Mouse (Mus musculus): ENCODE data around the gene Ccdc14. TPM values are rescaled to one million over a fixed set of nuclear protein-coding genes. Genes with fewer than 3 reads are reported as not detected.

Ccdc14 gene
- polyA plus RNA-seq, 1 experiment from 2014 or later, result 2.9 TPM

GRCm38 (mm10) chr16:34658388-34658787, 32.0 kb upstream of the Ccdc14 start:
- Histone ChIP-seq H3K27ac (ENCODE audit: low read length) (no peak overlapping the region), H3K36me3 (ENCODE audit: insufficient read depth, low read length) (no peaks in the 10 kb centered on the region), H3K4me2 (replicated peaks; ENCODE audit: low read depth, low read length) (peak overlapping the region; percentile 48; the same call in 1 of the 2 replicates), H3K9ac (replicated peaks; ENCODE audit: low read depth) (no peak overlapping the region), H3K27me3 (replicated peaks; ENCODE audit: insufficient read depth, low read length) (no peaks in the 10 kb centered on the region), H3K4me1 (ENCODE audit: insufficient read depth, low read depth, low read length) (peaks cover 5% of the 10 kb centered on the region; the same call in 1 of the 2 replicates), H3K4me3 (ENCODE audit: low read depth, low read length) (no peak overlapping the region), H3K9me3 (ENCODE audit: low read length) (no peaks in the 10 kb centered on the region)
- DNase-seq (ENCODE audit: low spot score) (peak; percentile 64), ATAC-seq (peak; percentile 48)
- no peak for TF ChIP-seq EP300 (IDR thresholded peaks at IDR 0.05)
- TF ChIP-seq CTCF (IDR thresholded peaks at IDR 0.05), result no peak
- WGBS, result 47% methylated on average over 11 of the region's 11 CpGs

DNA sequence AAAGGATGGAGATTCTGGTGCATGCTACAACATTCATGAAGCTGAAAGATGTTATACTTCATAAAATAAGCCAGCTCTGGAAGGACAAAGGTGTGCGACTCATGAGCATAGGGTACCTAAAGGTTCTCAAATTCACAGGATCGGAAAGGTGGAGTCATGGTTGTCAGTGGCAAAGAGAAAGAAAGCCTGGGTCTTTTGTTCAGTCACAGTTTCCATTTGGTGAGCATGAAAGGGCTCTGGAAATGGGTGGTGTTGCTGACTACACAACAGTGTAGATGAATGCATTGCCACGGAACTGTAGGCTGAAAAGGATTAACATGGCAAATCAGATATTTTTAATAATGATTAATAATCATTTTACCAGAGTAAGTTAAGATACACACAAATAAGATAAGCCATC, 25.9 kb upstream of the Ccdc14 start:
- no peak overlapping the region for H3K9ac ChIP-seq (replicated peaks; ENCODE audit: low read depth)
- no peaks in the 10 kb centered on the region for H3K36me3 ChIP-seq (ENCODE audit: insufficient read depth, low read length)
- no peaks in the 10 kb centered on the region for H3K27me3 ChIP-seq (replicated peaks; ENCODE audit: insufficient read depth, low read length)
- TF ChIP-seq CTCF (IDR thresholded peaks at IDR 0.05) (no peak), EP300 (IDR thresholded peaks at IDR 0.05) (no peak)
- 0 out of 2 replicates have a peak, but pooled peaks cover 3% of the 10 kb centered on the region for H3K4me1 ChIP-seq (ENCODE audit: insufficient read depth, low read depth, low read length)
- H3K4me3 ChIP-seq (ENCODE audit: low read depth, low read length), result no peak overlapping the region
- H3K27ac ChIP-seq (ENCODE audit: low read length), result no peak overlapping the region
- no peak overlapping the region for H3K4me2 ChIP-seq (replicated peaks; ENCODE audit: low read depth, low read length)
- WGBS, result 87% methylated on average over 3 of the region's 3 CpGs
- ATAC-seq (no peak), DNase-seq (ENCODE audit: low spot score) (no peak)
- no peaks in the 10 kb centered on the region for H3K9me3 ChIP-seq (ENCODE audit: low read length)

- no peak overlapping the region for H3K9ac ChIP-seq (replicated peaks; ENCODE audit: low read depth)
- no peaks in the 10 kb centered on the region for H3K9me3 ChIP-seq (ENCODE audit: low read length)
- DNase-seq (ENCODE audit: low spot score), result peak; percentile 94
- H3K4me2 ChIP-seq (replicated peaks; ENCODE audit: low read depth, low read length), result peak overlapping the region; percentile 43; the same call in 1 of the 2 replicates
- ATAC-seq, result peak; percentile 96
- H3K27ac ChIP-seq (ENCODE audit: low read length), result peak overlapping the region; percentile 16; the same call in 1 of the 2 replicates
- TF ChIP-seq EP300 (IDR thresholded peaks at IDR 0.05), result peak; percentile 59
- TF ChIP-seq CTCF (IDR thresholded peaks at IDR 0.05), result peak; percentile 97
- H3K27me3 ChIP-seq (replicated peaks; ENCODE audit: insufficient read depth, low read length), result no peaks in the 10 kb centered on the region
- no peaks in the 10 kb centered on the region for H3K36me3 ChIP-seq (ENCODE audit: insufficient read depth, low read length)
- 4% methylated on average over 19 of the region's 20 CpGs for WGBS
- H3K4me1 ChIP-seq (ENCODE audit: insufficient read depth, low read depth, low read length), result 0 out of 2 replicates have a peak, but pooled peaks cover 3% of the 10 kb centered on the region
- H3K4me3 ChIP-seq (ENCODE audit: low read depth, low read length), result no peak overlapping the region
Measured at GRCm38 (mm10) chr16:34667031-34667726, 23.2 kb upstream of the Ccdc14 start.

- no peak for DNase-seq (ENCODE audit: low spot score)
- WGBS, result 71% methylated on average over 9 of the region's 9 CpGs
- Histone ChIP-seq H3K4me3 (ENCODE audit: low read depth, low read length) (no peak overlapping the region), H3K27ac (ENCODE audit: low read length) (no peak overlapping the region), H3K4me1 (ENCODE audit: insufficient read depth, low read depth, low read length) (0 out of 2 replicates have a peak, but pooled peaks cover 3% of the 10 kb centered on the region), H3K4me2 (replicated peaks; ENCODE audit: low read depth, low read length) (no peak overlapping the region), H3K36me3 (ENCODE audit: insufficient read depth, low read length) (no peaks in the 10 kb centered on the region), H3K27me3 (replicated peaks; ENCODE audit: insufficient read depth, low read length) (no peaks in the 10 kb centered on the region), H3K9me3 (ENCODE audit: low read length) (no peaks in the 10 kb centered on the region), H3K9ac (replicated peaks; ENCODE audit: low read depth) (no peak overlapping the region)
- TF ChIP-seq CTCF (IDR thresholded peaks at IDR 0.05) (no peak), EP300 (IDR thresholded peaks at IDR 0.05) (no peak)
- no peak for ATAC-seq
Measured at GRCm38 (mm10) chr16:34668341-34668740, 22.1 kb upstream of the Ccdc14 start.

DNA sequence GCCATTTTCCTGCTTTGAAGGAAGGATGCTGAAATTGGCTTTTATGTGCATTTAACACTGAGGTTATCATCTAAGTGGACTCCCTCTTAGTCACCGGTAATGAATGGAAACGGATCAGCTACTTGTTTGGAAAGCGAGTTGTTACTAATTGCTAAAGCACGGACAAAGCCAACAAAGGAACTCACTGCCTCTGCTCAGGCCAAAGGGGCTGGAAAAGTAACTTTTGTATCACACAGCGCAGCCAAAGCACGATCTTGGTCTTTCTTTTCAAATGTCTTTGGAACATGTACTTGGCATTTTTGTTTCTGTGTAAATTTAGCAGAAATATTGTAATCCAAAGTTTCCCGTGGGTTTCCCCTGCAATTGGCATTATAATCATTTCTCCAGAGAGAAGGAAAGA, 18.4 kb upstream of the Ccdc14 start:
- no peak overlapping the region for H3K9ac ChIP-seq (replicated peaks; ENCODE audit: low read depth)
- H3K4me3 ChIP-seq (ENCODE audit: low read depth, low read length), result no peak overlapping the region
- 55% methylated on average over 7 of the region's 7 CpGs for WGBS
- ATAC-seq (no peak), DNase-seq (ENCODE audit: low spot score) (peak; percentile 9)
- H3K27ac ChIP-seq (ENCODE audit: low read length), result no peak overlapping the region
- 0 out of 2 replicates have a peak, but pooled peaks cover 3% of the 10 kb centered on the region for H3K4me1 ChIP-seq (ENCODE audit: insufficient read depth, low read depth, low read length)
- no peak for TF ChIP-seq EP300 (IDR thresholded peaks at IDR 0.05)
- no peak for TF ChIP-seq CTCF (IDR thresholded peaks at IDR 0.05)
- H3K9me3 ChIP-seq (ENCODE audit: low read length), result no peaks in the 10 kb centered on the region
- no peak overlapping the region for H3K4me2 ChIP-seq (replicated peaks; ENCODE audit: low read depth, low read length)
- no peaks in the 10 kb centered on the region for H3K36me3 ChIP-seq (ENCODE audit: insufficient read depth, low read length)
- H3K27me3 ChIP-seq (replicated peaks; ENCODE audit: insufficient read depth, low read length), result no peaks in the 10 kb centered on the region

DNA sequence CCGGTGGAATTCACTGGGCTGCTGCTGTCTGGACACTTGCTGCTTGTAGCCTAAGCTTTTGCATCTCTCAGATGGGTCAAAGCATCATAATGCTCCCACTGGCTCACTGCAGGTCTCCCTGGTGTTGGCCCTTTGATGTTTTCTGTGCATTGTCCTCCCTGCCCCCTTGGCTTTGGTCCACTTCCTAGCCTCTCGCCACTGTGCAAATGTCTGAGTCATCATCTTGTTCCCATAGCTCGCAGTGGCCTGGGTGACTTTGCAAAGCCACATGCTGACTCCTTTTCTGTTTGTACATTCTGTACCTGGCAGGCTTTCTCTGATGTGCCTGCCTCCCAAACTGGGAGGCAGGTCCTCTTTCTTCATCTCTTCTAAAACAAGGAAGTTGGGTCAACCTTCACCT, 17.6 kb upstream of the Ccdc14 start:
- TF ChIP-seq CTCF (IDR thresholded peaks at IDR 0.05) (no peak), EP300 (IDR thresholded peaks at IDR 0.05) (peak; percentile 68; the same call in 1 of the 2 replicates)
- Histone ChIP-seq H3K36me3 (ENCODE audit: insufficient read depth, low read length) (no peaks in the 10 kb centered on the region), H3K27ac (ENCODE audit: low read length) (no peak overlapping the region), H3K9ac (replicated peaks; ENCODE audit: low read depth) (no peak overlapping the region), H3K9me3 (ENCODE audit: low read length) (no peaks in the 10 kb centered on the region), H3K4me3 (ENCODE audit: low read depth, low read length) (no peak overlapping the region), H3K27me3 (replicated peaks; ENCODE audit: insufficient read depth, low read length) (no peaks in the 10 kb centered on the region), H3K4me1 (ENCODE audit: insufficient read depth, low read depth, low read length) (0 out of 2 replicates have a peak, but pooled peaks cover 3% of the 10 kb centered on the region), H3K4me2 (replicated peaks; ENCODE audit: low read depth, low read length) (no peak overlapping the region)
- ATAC-seq (peak; percentile 68), DNase-seq (ENCODE audit: low spot score) (peak; percentile 60)
- 38% methylated on average over 3 of the region's 3 CpGs for WGBS

All from lung, postnatal 0 days (tissue).